15 mouse cellular contexts compared by ENCODE assay signal in the genomic region with DNA sequence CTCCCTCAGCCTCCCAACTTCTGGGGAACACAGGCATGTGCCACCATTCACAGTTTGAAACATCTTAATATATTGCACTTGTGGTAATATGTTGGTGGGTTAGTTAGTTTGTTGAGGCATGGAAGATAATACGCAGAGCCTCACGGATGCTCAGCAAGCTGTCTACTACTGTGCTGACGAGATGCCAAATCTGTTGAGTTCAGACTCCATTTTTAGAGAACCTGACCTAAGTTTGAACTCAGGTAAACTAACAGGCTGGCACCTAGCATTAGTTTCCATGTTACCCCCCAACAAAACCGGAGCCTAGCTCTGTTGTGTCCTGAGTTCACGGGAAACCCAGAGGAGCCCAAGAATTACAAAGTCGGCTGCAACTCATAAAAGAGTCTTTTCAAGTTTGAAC.
"Had no signal": no experiment of that assay in that cellular context is flagged by ENCODE, and none has a peak within 500 bp of the region (broad histone marks: within the 10 kb centered on the region; RNA-seq: fewer than 3 reads in every experiment).

No protein-coding gene starts in this region.

- H3K4me3 ChIP-seq: midbrain, embryonic 10.5 days; midbrain, embryonic 12.5 days; myocyte; neural tube, embryonic 13.5 days; neural tube, embryonic 15.5 days had no signal

- H3K27me3 ChIP-seq: midbrain, embryonic 12.5 days; neural tube, embryonic 13.5 days; neural tube, embryonic 15.5 days had no signal

- DNase-seq: lung, adult 18-20 months; lung, embryonic 14.5 days; lung, postnatal 10 days; lung, postnatal 4 days; midbrain, embryonic 14.5 days; right cerebral cortex, postnatal 14 days; spleen, adult 18-20 months; thymus, adult 18-20 months; thymus, postnatal 14 days; thymus, postnatal 36 days had no signal

- H3K4me1 ChIP-seq: midbrain, embryonic 12.5 days; neural tube, embryonic 15.5 days had no signal

- H3K9ac ChIP-seq: lung, embryonic 14.5 days; midbrain, embryonic 12.5 days; neural tube, embryonic 13.5 days; neural tube, embryonic 15.5 days had no signal

- H3K27ac ChIP-seq: midbrain, embryonic 10.5 days; midbrain, embryonic 12.5 days; neural tube, embryonic 13.5 days; neural tube, embryonic 15.5 days had no signal

- H3K36me3 ChIP-seq: midbrain, embryonic 10.5 days; midbrain, embryonic 12.5 days; neural tube, embryonic 13.5 days; neural tube, embryonic 15.5 days had no signal
